Mouse (Mus musculus) mouse embryonic stem cell (cell line): ENCODE results near the gene Chrm5.
"Not testable (repeated sequence)": the region's sequence is repeated elsewhere in the genome, so short reads cannot be mapped to it uniquely, and the experiment has no call there.

Experiments
- in situ Hi-C, 2 experiments: fragments of 300-500 bp; cut with MboI; formaldehyde crosslinking; loops; 1 replicate in 1 of 2; 3 replicates in 1 of 2; pipeline ENCODE4 v1.14.3; 2019 to 2020; ENCODE audit warnings: low sequenced_read_pairs in 2 of 2, low pct_unique_long_range_greater_than_20kb in 1 of 2, mixed read lengths in 1 of 2; ENCODE audit not compliant: unreplicated experiment in 1 of 2

Chrm5 gene

DNA sequence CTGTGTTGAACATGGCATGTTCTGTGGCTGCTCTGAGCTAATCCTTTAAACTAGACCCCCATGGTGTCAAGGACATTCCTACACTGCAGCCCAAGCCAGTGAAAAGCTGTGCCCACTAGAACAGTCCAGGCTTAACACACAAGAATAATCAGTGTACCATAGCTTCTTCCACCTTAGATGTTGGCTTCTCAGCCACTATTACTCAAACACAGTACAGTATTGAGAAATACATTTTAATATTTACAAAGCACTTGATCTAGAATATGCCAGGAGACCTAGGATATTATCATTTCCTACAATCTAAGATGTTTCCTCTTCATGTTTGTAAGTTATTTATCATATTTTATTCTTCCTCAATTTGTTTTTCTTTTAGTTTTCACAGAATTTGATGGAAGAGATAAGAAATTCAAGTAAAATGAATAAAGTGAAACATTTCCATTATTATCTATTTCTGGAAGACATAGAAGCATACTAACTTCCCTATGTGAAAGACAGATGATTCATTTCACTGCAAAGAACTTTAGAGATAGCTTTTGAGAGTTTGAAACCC is 32.0 kb downstream of the Chrm5 start:
- in situ Hi-C loops = no loop called here

DNA sequence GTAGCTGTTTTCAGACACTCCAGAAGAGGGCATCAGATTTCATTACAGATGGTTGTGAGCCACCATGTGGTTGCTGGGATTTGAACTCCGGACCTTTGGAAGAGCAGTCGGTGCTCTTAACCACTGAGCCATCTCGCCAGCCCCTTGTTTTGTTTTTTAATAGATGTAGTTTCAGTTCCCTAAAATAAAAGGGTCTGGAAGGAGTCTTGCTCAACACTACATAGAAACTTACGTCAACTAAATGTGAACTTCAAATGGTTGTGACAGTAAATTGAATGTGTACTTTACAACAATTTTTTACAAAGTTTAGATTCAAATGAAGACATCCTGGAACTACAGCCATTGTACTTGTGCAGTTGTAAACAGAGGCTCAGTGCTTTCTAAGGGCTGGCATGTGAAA is 32.5 kb downstream of the Chrm5 start:
- in situ Hi-C loops = not testable (repeated sequence)

DNA sequence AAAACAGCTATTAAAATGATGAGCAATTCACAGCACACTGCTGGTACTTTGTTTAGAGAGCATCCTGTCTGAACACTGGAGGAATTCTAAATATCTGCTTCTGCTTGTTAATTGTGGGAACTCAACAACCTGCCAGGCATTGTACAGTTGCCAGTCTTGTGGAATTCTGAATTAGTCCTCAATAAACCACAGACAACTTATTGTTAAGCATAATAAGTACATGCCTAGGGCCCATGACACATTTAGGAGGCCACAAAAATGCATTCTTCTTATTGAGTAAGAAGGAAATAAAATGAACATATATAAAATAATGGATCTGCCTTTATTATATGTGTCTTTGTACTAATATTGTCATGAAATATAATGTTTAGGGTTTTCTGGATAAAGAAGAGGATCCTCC is 35.1 kb downstream of the Chrm5 start:
- in situ Hi-C loops = no loop called here

DNA sequence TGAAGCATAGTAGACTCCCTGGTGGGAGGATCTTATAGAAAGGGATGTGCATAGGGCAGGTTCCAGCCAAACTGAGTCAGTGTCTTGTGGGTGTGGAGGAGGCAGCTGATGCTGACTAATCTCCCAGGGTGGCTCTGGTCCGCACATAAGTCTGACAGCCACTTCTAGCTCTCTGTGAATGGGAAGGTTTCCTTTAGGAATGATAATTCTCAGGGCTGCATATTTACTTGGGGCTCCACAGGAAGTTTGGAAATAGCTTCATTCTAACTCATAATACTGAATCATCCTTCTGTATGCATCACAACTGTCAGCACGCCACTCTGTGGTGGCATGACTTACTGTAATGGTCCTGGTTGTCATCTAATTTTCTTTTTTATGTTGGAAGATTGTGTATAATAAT is 37.1 kb downstream of the Chrm5 start:
- in situ Hi-C loops = no loop called here

DNA sequence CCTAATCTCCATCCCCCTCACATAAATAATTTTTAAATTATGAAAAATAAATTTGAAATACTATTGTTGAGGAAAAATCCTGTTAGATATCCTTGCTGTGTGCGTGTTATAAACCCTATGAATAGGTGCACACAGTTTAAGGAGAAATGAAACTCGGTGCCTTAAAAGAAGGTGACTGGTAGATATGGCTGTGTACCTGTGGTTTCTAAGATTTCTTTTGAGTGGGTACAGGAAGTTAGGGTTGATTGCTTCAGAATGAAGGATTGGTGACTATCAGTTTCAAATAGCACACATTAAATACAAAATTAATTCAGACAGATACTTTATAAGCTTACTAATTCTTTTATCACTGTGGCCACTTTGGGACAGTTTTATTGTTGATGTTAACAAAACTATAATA is 43.0 kb downstream of the Chrm5 start:
- in situ Hi-C loops = no loop called here

DNA sequence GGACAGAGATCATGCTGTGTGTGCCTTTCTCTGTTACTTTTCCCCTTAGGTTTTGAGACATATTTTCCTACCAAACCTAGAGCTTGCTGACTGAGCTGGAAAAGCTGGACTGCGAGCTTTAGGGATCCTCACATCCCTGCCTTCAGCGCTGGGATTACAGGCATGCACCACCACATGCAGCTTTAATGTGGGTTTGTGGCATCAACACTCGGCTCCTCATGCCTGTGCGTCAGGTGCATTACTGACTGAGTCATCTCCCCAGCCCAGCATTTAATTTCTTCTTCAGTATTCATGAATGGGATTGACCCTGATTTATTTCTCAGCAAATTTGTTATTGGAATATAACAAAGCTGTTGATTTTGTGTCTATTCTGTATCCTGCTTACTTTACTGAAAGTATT is 44.3 kb downstream of the Chrm5 start:
- in situ Hi-C loops = no loop called here

DNA sequence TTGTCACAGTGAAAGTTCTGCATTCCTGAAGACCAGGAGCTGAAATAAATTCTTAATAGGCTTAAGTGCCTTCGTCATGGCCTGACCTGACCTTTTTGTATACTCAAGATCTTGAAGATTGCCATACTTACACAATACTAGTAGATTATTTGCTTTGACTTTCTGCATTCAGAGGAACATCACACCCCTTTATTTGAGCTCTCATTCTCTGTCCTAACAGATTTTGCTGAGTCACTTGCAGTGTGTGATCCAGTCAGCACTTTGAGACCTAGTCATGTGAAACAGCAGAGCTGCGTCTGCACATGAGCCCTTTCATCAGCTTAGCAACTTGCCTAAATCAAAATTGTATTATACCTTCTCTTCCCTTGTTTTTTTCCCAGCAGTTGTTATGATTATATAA is 47.2 kb downstream of the Chrm5 start:
- in situ Hi-C loops = no loop called here

DNA sequence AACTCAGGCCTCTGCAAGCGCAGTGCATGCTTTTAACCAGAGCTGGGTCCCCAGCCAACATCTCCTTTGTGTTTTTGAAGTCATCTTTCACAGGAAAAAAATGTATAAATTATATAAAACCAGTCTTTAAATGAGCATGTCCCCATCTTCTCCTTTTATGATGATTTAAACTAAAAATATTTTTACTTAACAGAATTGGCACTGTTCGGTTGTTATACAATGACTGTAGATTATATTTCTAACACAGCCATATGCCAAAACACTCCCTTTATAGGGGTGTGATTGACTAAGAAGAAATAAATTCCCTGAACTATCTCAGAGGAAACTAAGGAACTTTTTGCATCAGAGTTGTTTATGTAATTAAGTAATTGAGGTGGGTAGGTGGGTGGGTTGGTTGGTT is 48.0 kb downstream of the Chrm5 start:
- in situ Hi-C loops = no loop called here

DNA sequence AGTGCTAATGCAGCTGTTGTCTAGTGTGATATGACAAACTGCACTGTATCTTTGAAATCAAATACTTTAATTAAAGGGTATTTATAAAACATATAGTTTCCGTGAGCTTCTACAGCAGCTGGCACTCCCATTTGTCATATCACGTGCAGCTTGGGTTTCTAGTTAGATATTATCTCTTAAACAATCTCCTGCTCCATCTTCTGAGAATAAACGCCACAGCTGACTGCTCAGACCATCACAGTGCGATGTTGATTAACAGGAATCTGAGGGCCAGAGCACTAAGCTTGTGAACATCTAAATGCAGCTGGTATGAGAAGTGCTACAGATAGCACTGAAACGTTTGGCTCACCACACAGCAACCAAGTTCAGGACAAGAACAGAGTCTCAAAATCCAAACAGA is 50.2 kb downstream of the Chrm5 start:
- in situ Hi-C loops = no loop called here

DNA sequence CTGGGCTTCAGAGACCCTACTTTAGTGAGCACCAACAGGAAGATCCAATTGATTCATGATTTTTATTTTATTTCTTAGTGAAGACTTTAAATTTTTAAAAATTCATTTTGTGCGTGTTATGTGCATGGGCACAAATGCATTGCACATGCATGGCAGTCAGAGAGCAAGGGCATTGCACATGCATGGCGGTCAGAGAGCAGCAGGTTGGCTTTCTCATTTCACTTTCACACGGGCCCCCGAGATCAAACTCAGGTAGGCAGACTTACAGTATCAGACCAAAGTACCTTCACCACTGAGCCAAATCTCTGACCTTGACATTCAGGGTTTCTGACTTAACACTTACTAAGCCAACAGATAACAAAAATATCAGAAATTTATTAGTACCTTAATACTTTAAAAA is 50.9 kb downstream of the Chrm5 start:
- in situ Hi-C loops = no loop called here
